Comparison of ENCODE assay signal across 7 mouse cellular contexts in the genomic region with DNA sequence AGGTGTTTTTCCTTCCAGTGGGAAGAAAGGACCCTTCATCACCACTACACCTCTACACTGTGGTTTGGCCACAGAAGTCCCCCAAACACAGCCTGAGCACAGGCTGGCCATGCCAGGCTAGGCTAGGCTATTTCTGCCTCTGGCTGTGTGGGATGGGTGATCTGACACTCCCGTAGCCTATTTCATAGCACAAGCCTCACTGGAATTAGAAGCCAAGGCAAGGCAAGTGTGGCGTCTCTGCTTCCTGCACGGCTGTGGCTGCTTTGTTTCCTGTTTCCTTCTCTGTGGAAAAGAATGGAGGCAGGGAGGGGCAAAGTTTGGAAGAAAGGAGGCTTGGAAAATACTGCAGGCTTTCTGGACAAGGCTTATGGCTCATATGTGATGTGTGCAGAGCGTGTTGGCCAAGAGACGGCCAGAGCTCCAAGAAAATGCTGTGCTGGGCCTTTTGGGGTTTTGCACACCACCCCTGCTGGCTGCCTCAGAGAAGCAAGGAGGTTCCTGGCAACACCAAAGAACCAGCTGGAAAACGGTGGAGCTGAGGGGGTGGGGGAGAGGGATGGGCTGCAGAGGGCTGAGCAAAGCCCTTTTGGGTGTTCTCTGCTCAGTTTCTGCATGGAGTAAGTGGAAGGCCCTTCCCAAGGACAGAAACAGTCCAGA. TPM values are rescaled to one million over a fixed set of nuclear protein-coding genes. Genes with fewer than 3 reads are reported as not detected.
DNase-seq lines count a peak whose midpoint lies in the region; ATAC-seq lines count a peak whose summit lies in the region.

No protein-coding gene starts in this region.

- H3K4me3 ChIP-seq in heart, embryonic 13.5 days: no peak overlapping the region
- H3K4me3 ChIP-seq in stomach, embryonic 15.5 days (replicated peaks): no peak overlapping the region

- ATAC-seq in heart, embryonic 13.5 days (ENCODE audit: extremely low read depth, insufficient number of reproducible peaks, low FRiP score, low TSS enrichment): no peak
- peak; percentile 50; the same call in 1 of the 2 replicates for ATAC-seq in stomach, embryonic 15.5 days (ENCODE audit: insufficient read depth, low FRiP score, low read depth)

- H3K36me3 ChIP-seq in heart, embryonic 13.5 days: no peaks in the 10 kb centered on the region
- no peaks in the 10 kb centered on the region for H3K36me3 ChIP-seq in stomach, embryonic 15.5 days

- no peaks in the 10 kb centered on the region for H3K9me3 ChIP-seq in heart, embryonic 13.5 days
- H3K9me3 ChIP-seq in stomach, embryonic 15.5 days: no peaks in the 10 kb centered on the region

- peaks cover 43% of the 10 kb centered on the region for H3K4me1 ChIP-seq in heart, embryonic 13.5 days
- peaks cover 39% of the 10 kb centered on the region for H3K4me1 ChIP-seq in stomach, embryonic 15.5 days

- peak overlapping the region; percentile 44 for H3K27ac ChIP-seq in heart, embryonic 13.5 days (replicated peaks)
- peak overlapping the region; percentile 87 for H3K27ac ChIP-seq in stomach, embryonic 15.5 days

- DNase-seq in ovary, adult 18-20 months (ENCODE audit: low spot score): peak; percentile 25
- DNase-seq in ovary, postnatal 10 days (ENCODE audit: low spot score): no peak
- peak; percentile 43 to 57 for DNase-seq in kidney, postnatal 4 days
- no peak for DNase-seq in embryo, embryonic 11 days
- DNase-seq in spleen, postnatal 10 days (ENCODE audit: low spot score in 2 of 2): no peak

- H3K27me3 ChIP-seq in heart, embryonic 13.5 days (replicated peaks): no peaks in the 10 kb centered on the region
- H3K27me3 ChIP-seq in stomach, embryonic 15.5 days (replicated peaks): no peaks in the 10 kb centered on the region

- no peak overlapping the region for H3K4me2 ChIP-seq in heart, embryonic 13.5 days
- no peak overlapping the region for H3K4me2 ChIP-seq in stomach, embryonic 15.5 days

- no peak overlapping the region for H3K9ac ChIP-seq in heart, embryonic 13.5 days
- H3K9ac ChIP-seq in stomach, embryonic 15.5 days: no peak overlapping the region

- 51% methylated on average over 6 of the region's 6 CpGs for WGBS in heart, embryonic 13.5 days
- WGBS in stomach, embryonic 15.5 days: 39% methylated on average over 6 of the region's 6 CpGs

RNA-seq across cellular contexts. Expression of gene Fam170b, which starts 5.6 kb away (rescaled TPM):
- 0.08 and 0.20 TPM in 2 replicates for polyA plus RNA-seq in heart, embryonic 13.5 days (2015; fragmentation: Nextera tagmentation; extraction: Ambion mirVana)
- polyA plus RNA-seq in stomach, embryonic 15.5 days (2015; fragmentation: Nextera tagmentation; extraction: Ambion mirVana): not detected in 2 replicates

RNA-seq across cellular contexts. Expression of gene Vstm4, which starts 28.4 kb away (rescaled TPM):
- 15.8 and 16.1 TPM in 2 replicates for polyA plus RNA-seq in heart, embryonic 13.5 days (2015; fragmentation: Nextera tagmentation; extraction: Ambion mirVana)
- 35.2 and 38.3 TPM in 2 replicates for polyA plus RNA-seq in stomach, embryonic 15.5 days (2015; fragmentation: Nextera tagmentation; extraction: Ambion mirVana)

RNA-seq across cellular contexts. Expression of gene Tmem273, which starts 42.4 kb away (rescaled TPM):
- polyA plus RNA-seq in heart, embryonic 13.5 days (2015; fragmentation: Nextera tagmentation; extraction: Ambion mirVana): 0.76 and 1.0 TPM in 2 replicates
- 0.63 and 1.4 TPM in 2 replicates for polyA plus RNA-seq in stomach, embryonic 15.5 days (2015; fragmentation: Nextera tagmentation; extraction: Ambion mirVana)

Comparison
In these comparisons a context has a peak if more than half of its experiments do, and no peak if none do; other contexts are left out.
1. DNase-seq: peak in ovary, adult 18-20 months (single experiment) and kidney, postnatal 4 days (2 of 2); none in ovary, postnatal 10 days (single experiment), embryo, embryonic 11 days (single experiment) and spleen, postnatal 10 days (0 of 2).